Mouse (Mus musculus): ENCODE measurements around the gene Mtm1.

Gene Mtm1

GRCm38 (mm10) chrX:71210467-71210866, at the start of gene Mtm1:
Mtm1 (plus strand) TSS chrX:71210767.
- CTCF ChIA-PET = no interaction called here

GRCm38 (mm10) chrX:71181526-71181925, 29.0 kb upstream of the Mtm1 start:
- CTCF ChIA-PET = no interaction called here

GRCm38 (mm10) chrX:71183671-71184070, 26.9 kb upstream of the Mtm1 start:
- CTCF ChIA-PET = no interaction called here

GRCm38 (mm10) chrX:71186396-71186795, 24.2 kb upstream of the Mtm1 start:
- CTCF ChIA-PET = no interaction called here

- CTCF ChIA-PET = interaction anchor here (0.6 kb wide), 1 partner anchor 40 kb away, joined by 17 read pairs; no protein-coding TSS in a partner anchor
Measured at GRCm38 (mm10) chrX:71204776-71205175, 5.8 kb upstream of the Mtm1 start.

- CTCF ChIA-PET = no interaction called here
Measured at GRCm38 (mm10) chrX:71205821-71206542, 4.6 kb upstream of the Mtm1 start.

GRCm38 (mm10) chrX:71206595-71206994, 4.0 kb upstream of the Mtm1 start:
- CTCF ChIA-PET = no interaction called here

- CTCF ChIA-PET = no interaction called here
Measured at GRCm38 (mm10) chrX:71212911-71213310, 2.3 kb downstream of the Mtm1 start.

- CTCF ChIA-PET = no interaction called here
Measured at GRCm38 (mm10) chrX:71214441-71215112, 4.0 kb downstream of the Mtm1 start.

GRCm38 (mm10) chrX:71215113-71215708, 4.6 kb downstream of the Mtm1 start:
- CTCF ChIA-PET = no interaction called here

GRCm38 (mm10) chrX:71216879-71217278, 6.3 kb downstream of the Mtm1 start:
- CTCF ChIA-PET = no interaction called here

- CTCF ChIA-PET = no interaction called here
Measured at GRCm38 (mm10) chrX:71218853-71219252, 8.3 kb downstream of the Mtm1 start.

- CTCF ChIA-PET = no interaction called here
Measured at GRCm38 (mm10) chrX:71220896-71221295, 10.3 kb downstream of the Mtm1 start.

GRCm38 (mm10) chrX:71222648-71223408, 12.3 kb downstream of the Mtm1 start:
- CTCF ChIA-PET = no interaction called here

- CTCF ChIA-PET = no interaction called here
Measured at GRCm38 (mm10) chrX:71226881-71227280, 16.3 kb downstream of the Mtm1 start.

GRCm38 (mm10) chrX:71228200-71228599, 17.6 kb downstream of the Mtm1 start:
- CTCF ChIA-PET = no interaction called here

- CTCF ChIA-PET = no interaction called here
Measured at GRCm38 (mm10) chrX:71230847-71231246, 20.3 kb downstream of the Mtm1 start.

- CTCF ChIA-PET = interaction anchor here (0.9 kb wide), 1 partner anchor 8 kb away, joined by 3 read pairs; no protein-coding TSS in a partner anchor
Measured at GRCm38 (mm10) chrX:71256422-71256821, 45.9 kb downstream of the Mtm1 start.

GRCm38 (mm10) chrX:71260857-71261256, 50.3 kb downstream of the Mtm1 start:
- CTCF ChIA-PET = no interaction called here

GRCm38 (mm10) chrX:71264316-71264715, 53.7 kb downstream of the Mtm1 start:
- CTCF ChIA-PET = no interaction called here

- CTCF ChIA-PET = no interaction called here
Measured at GRCm38 (mm10) chrX:71268972-71269371, 58.4 kb downstream of the Mtm1 start.

GRCm38 (mm10) chrX:71274150-71274549, 63.6 kb downstream of the Mtm1 start:
- CTCF ChIA-PET = no interaction called here
